Mouse (Mus musculus) liver, postnatal 0 days (tissue): ENCODE results near the gene Ifitm3.

Experiments
- CTCF ChIP-seq: sonication (generic); IDR thresholded peaks from 2 replicates; pipeline ENCODE4 v1.5.1; 2016; ENCODE audit warnings: antibody characterized with exemption, low read depth
- EP300 ChIP-seq: IDR thresholded peaks from 2 replicates; pipeline ENCODE4 v1.6.1; 2016; ENCODE audit warnings: antibody characterized with exemption, low read depth, mild to moderate bottlenecking

GRCm38 (mm10) chr7:141056976-141057375 lies 46.4 kb upstream of the Ifitm3 start:
- TF ChIP-seq EP300 (no peak), CTCF (no peak)
